Mouse (Mus musculus): Measurements from ENCODE around the gene Traf3ip3. TPM values are rescaled to one million over a fixed set of nuclear protein-coding genes. Genes with fewer than 3 reads are reported as not detected.

Traf3ip3 gene
- total and polyA plus RNA-seq, 3 experiments = 0.94 to 2.7 (median 2.2) TPM

GRCm38 (mm10) chr1:193188257-193188656, 13.2 kb downstream of the Traf3ip3 start:
- no peak for DNase-seq
- 76% methylated on average over 6 of the region's 6 CpGs for WGBS
- Histone ChIP-seq H3K27ac (no peak overlapping the region; the same call in 1 of the 2 replicates), H3K36me3 (ENCODE audit: control insufficient read depth, insufficient read depth, low read length) (peaks cover 2% of the 10 kb centered on the region; the same call in 1 of the 2 replicates), H3K79me2 (replicated peaks; ENCODE audit: control insufficient read depth, insufficient read depth, low read length) (no peaks in the 10 kb centered on the region), H3K4me3 (no peak overlapping the region), H3K4me1 (ENCODE audit: control insufficient read depth, insufficient read depth, low read length) (peaks cover 17% of the 10 kb centered on the region), H3K9ac (ENCODE audit: low read depth, low read length) (no peak overlapping the region), H3K27me3 (ENCODE audit: control insufficient read depth, insufficient read depth, low read length) (no peaks in the 10 kb centered on the region)
- no peak for TF ChIP-seq CTCF (IDR thresholded peaks at IDR 0.05)
- TF ChIP-seq EP300 (IDR thresholded peaks at IDR 0.05; ENCODE audit: insufficient read depth, low read depth, low read length) = no peak
- TF ChIP-seq POLR2A (IDR thresholded peaks at IDR 0.05; ENCODE audit: insufficient read depth, low read depth, low read length) = no peak
- intact Hi-C loops (cut with DNase I) = no loop called here

GRCm38 (mm10) chr1:193181104-193181503, 20.4 kb downstream of the Traf3ip3 start:
- DNase-seq = no peak
- no peak overlapping the region for H3K27ac ChIP-seq
- no peaks in the 10 kb centered on the region for H3K36me3 ChIP-seq (ENCODE audit: control insufficient read depth, insufficient read depth, low read length)
- H3K27me3 ChIP-seq (ENCODE audit: control insufficient read depth, insufficient read depth, low read length) = no peaks in the 10 kb centered on the region
- WGBS = 76% methylated on average over 3 of the region's 3 CpGs
- H3K4me1 ChIP-seq (ENCODE audit: control insufficient read depth, insufficient read depth, low read length) = no peaks in the 10 kb centered on the region
- no peaks in the 10 kb centered on the region for H3K79me2 ChIP-seq (replicated peaks; ENCODE audit: control insufficient read depth, insufficient read depth, low read length)
- no peak overlapping the region for H3K4me3 ChIP-seq
- intact Hi-C loops (cut with DNase I) = no loop called here
- no peak overlapping the region for H3K9ac ChIP-seq (ENCODE audit: low read depth, low read length)
- TF ChIP-seq EP300 (IDR thresholded peaks at IDR 0.05; ENCODE audit: insufficient read depth, low read depth, low read length) (no peak), POLR2A (IDR thresholded peaks at IDR 0.05; ENCODE audit: insufficient read depth, low read depth, low read length) (no peak), CTCF (IDR thresholded peaks at IDR 0.05) (no peak)

- H3K4me3 ChIP-seq = peak overlapping the region; percentile 87
- 39% methylated on average over 13 of the region's 13 CpGs for WGBS
- no peaks in the 10 kb centered on the region for H3K79me2 ChIP-seq (replicated peaks; ENCODE audit: control insufficient read depth, insufficient read depth, low read length)
- DNase-seq = peak in 1 of 2 experiments; percentile 25
- H3K27ac ChIP-seq = peak overlapping the region; percentile 95
- peaks cover 11% of the 10 kb centered on the region for H3K4me1 ChIP-seq (ENCODE audit: control insufficient read depth, insufficient read depth, low read length)
- intact Hi-C loops (cut with DNase I) = no loop called here
- no peaks in the 10 kb centered on the region for H3K27me3 ChIP-seq (ENCODE audit: control insufficient read depth, insufficient read depth, low read length)
- H3K36me3 ChIP-seq (ENCODE audit: control insufficient read depth, insufficient read depth, low read length) = no peaks in the 10 kb centered on the region
- no peak overlapping the region; the same call in none of the 2 replicates for H3K9ac ChIP-seq (ENCODE audit: low read depth, low read length)
- TF ChIP-seq EP300 (IDR thresholded peaks at IDR 0.05; ENCODE audit: insufficient read depth, low read depth, low read length) (no peak), POLR2A (IDR thresholded peaks at IDR 0.05; ENCODE audit: insufficient read depth, low read depth, low read length) (no peak), CTCF (IDR thresholded peaks at IDR 0.05) (no peak)
These were observed 27.3 kb downstream of the Traf3ip3 start for GRCm38 (mm10) chr1:193174143-193174733.

- H3K79me2 ChIP-seq (replicated peaks; ENCODE audit: control insufficient read depth, insufficient read depth, low read length) = no peaks in the 10 kb centered on the region
- H3K4me3 ChIP-seq = peak overlapping the region; percentile 87
- TF ChIP-seq EP300 (IDR thresholded peaks at IDR 0.05; ENCODE audit: insufficient read depth, low read depth, low read length) (no peak), POLR2A (IDR thresholded peaks at IDR 0.05; ENCODE audit: insufficient read depth, low read depth, low read length) (no peak), CTCF (IDR thresholded peaks at IDR 0.05) (no peak)
- no peaks in the 10 kb centered on the region for H3K36me3 ChIP-seq (ENCODE audit: control insufficient read depth, insufficient read depth, low read length)
- DNase-seq = no peak
- intact Hi-C loops (cut with DNase I) = loop anchor here (1.0 kb wide), 1 partner anchor 43 kb away; the partner anchor contains the start of gene Diexf
- peak overlapping the region; percentile 95 for H3K27ac ChIP-seq
- H3K9ac ChIP-seq (ENCODE audit: low read depth, low read length) = peak overlapping the region; percentile 96
- WGBS = 12% methylated on average over 9 of the region's 9 CpGs
- peaks cover 11% of the 10 kb centered on the region for H3K4me1 ChIP-seq (ENCODE audit: control insufficient read depth, insufficient read depth, low read length)
- no peaks in the 10 kb centered on the region for H3K27me3 ChIP-seq (ENCODE audit: control insufficient read depth, insufficient read depth, low read length)
These were observed 27.7 kb downstream of the Traf3ip3 start for GRCm38 (mm10) chr1:193173810-193174129.

- TF ChIP-seq EP300 (IDR thresholded peaks at IDR 0.05; ENCODE audit: insufficient read depth, low read depth, low read length) = peak; percentile 82
- TF ChIP-seq POLR2A (IDR thresholded peaks at IDR 0.05; ENCODE audit: insufficient read depth, low read depth, low read length) = peak; percentile 97
- no peak for TF ChIP-seq CTCF (IDR thresholded peaks at IDR 0.05)
- no peaks in the 10 kb centered on the region for H3K79me2 ChIP-seq (replicated peaks; ENCODE audit: control insufficient read depth, insufficient read depth, low read length)
- peak overlapping the region; percentile 96 for H3K9ac ChIP-seq (ENCODE audit: low read depth, low read length)
- no peaks in the 10 kb centered on the region for H3K27me3 ChIP-seq (ENCODE audit: control insufficient read depth, insufficient read depth, low read length)
- peak overlapping the region; percentile 95 for H3K27ac ChIP-seq
- intact Hi-C loops (cut with DNase I) = loop anchor here (1.0 kb wide), 1 partner anchor 43 kb away; the partner anchor contains the start of gene Diexf
- peak; percentile 96 to 97 for DNase-seq
- H3K36me3 ChIP-seq (ENCODE audit: control insufficient read depth, insufficient read depth, low read length) = no peaks in the 10 kb centered on the region
- H3K4me1 ChIP-seq (ENCODE audit: control insufficient read depth, insufficient read depth, low read length) = peaks cover 11% of the 10 kb centered on the region
- under 1% methylated on average over 48 of the region's 48 CpGs for WGBS
- peak overlapping the region; percentile 87 for H3K4me3 ChIP-seq
These were observed 28.3 kb downstream of the Traf3ip3 start for GRCm38 (mm10) chr1:193172991-193173809.

GRCm38 (mm10) chr1:193169856-193170255, 31.6 kb downstream of the Traf3ip3 start:
- WGBS = 51% methylated on average over 2 of the region's 2 CpGs

More at GRCm38 (mm10) chr1:193169856-193170255, 31.6 kb downstream of the Traf3ip3 start:
- intact Hi-C loops (cut with DNase I) = no loop called here
- Histone ChIP-seq H3K79me2 (replicated peaks; ENCODE audit: control insufficient read depth, insufficient read depth, low read length) (no peaks in the 10 kb centered on the region), H3K27me3 (ENCODE audit: control insufficient read depth, insufficient read depth, low read length) (no peaks in the 10 kb centered on the region), H3K9ac (ENCODE audit: low read depth, low read length) (no peak overlapping the region), H3K4me3 (no peak overlapping the region), H3K36me3 (ENCODE audit: control insufficient read depth, insufficient read depth, low read length) (no peaks in the 10 kb centered on the region), H3K4me1 (ENCODE audit: control insufficient read depth, insufficient read depth, low read length) (peaks cover 9% of the 10 kb centered on the region), H3K27ac (no peak overlapping the region)
- peak in 1 of 2 experiments; percentile 24 for DNase-seq
- TF ChIP-seq POLR2A (IDR thresholded peaks at IDR 0.05; ENCODE audit: insufficient read depth, low read depth, low read length) = no peak
- no peak for TF ChIP-seq CTCF (IDR thresholded peaks at IDR 0.05)
- no peak for TF ChIP-seq EP300 (IDR thresholded peaks at IDR 0.05; ENCODE audit: insufficient read depth, low read depth, low read length)
